Mouse (Mus musculus) skeletal muscle tissue, adult 2 months (tissue): ENCODE measurements at regions not wholly inside any gene's neighbourhood (a gene's known extent, or its start where the extent isn't known, plus 50 kb on each side); places are given as distances from the start of the nearest gene placed in this dataset.

Experiments
- DNase-seq: peaks from one replicate; pipeline ENCODE4 v3.0.0-alpha.2; 2012; ENCODE audit warnings: low read depth, low spot score

GRCm38 (mm10) chr12:25352160-25352559, 255.2 kb upstream of the Id2 start:
- no peak for DNase-seq

DNA sequence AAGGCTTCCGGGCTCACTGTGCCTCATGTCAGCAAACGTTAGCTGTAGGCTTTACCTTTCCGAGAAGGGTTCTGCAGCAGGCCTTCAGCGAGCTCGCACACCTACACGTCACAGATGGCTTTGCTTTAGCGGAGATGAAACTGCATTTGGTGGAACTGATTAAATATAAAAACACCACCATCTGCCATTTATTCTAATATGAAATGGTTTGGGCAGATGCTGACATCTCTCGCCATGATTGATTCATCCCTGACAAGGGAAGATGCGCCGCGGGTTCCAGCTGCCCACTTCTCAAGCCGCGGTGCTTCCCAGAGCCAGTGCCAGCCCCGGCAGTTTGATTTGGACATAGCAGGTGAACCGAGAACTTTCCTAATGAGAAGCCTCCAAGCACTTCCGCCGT, 247.4 kb upstream of the Id2 start:
- DNase-seq, result no peak

GRCm38 (mm10) chr12:25338771-25339170, 241.8 kb upstream of the Id2 start:
- DNase-seq, result no peak

GRCm38 (mm10) chr12:25335930-25336329, 239.0 kb upstream of the Id2 start:
- no peak for DNase-seq

- no peak for DNase-seq
Measured at GRCm38 (mm10) chr12:25335069-25335468, 238.1 kb upstream of the Id2 start.

GRCm38 (mm10) chr12:25332384-25333035, 235.6 kb upstream of the Id2 start:
- no peak for DNase-seq

DNA sequence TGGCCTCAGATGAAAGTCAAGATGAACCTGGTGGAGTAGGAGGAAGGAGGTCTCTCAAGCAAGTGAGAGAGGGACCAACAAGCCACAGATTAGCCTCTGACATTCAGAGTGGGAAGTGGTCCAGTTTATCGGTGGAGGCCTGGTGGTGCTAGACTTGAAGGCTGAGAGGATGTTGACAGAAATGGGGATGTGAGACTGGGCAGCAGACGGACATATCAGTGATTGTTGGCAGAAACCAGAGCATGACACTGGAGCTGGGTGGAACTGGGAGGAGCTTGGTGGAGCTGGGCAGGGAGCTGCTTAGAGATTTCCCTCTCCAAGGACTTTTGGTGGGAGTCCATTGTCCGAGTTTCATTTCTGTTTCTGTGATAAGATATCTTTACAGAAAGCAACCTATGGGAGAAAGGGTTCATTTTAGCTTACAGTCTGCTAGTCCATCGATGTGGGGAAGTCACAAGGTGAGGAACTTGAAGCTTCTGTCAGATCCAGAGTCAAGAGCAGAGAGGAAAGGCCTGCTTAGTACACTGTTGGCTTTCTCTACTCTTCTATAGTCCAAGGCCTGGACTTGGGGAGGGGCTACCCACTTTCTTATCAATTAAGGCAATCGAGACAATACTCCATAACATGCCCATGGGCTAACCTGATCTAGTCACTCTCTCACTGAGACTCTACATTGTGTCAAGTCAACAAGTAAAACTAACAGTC, 233.2 kb upstream of the Id2 start:
- DNase-seq, result peak; percentile 53

- DNase-seq, result no peak
Measured at GRCm38 (mm10) chr12:25325901-25326300, 229.0 kb upstream of the Id2 start.

DNA sequence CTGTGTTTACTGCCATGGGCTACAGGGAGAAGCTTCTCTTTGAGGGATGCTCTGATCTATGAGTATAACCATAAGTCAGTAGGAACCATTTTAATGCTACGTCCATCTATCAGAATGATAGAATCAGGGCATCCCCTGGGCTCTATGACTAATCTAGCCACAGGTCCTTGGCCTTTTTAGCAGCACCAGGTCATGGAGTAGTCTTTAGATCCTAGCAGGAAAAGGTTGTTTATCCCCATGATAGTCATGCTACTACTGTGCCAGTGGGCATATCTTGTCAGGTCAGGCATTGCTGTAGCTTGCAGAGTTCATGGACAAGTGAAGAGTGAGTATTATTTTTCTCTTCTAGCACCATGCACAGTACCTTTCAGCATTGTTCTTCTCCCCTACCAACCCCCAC, 226.2 kb upstream of the Id2 start:
- DNase-seq, result no peak

GRCm38 (mm10) chr12:25320262-25320767, 223.4 kb upstream of the Id2 start:
- no peak for DNase-seq

DNA sequence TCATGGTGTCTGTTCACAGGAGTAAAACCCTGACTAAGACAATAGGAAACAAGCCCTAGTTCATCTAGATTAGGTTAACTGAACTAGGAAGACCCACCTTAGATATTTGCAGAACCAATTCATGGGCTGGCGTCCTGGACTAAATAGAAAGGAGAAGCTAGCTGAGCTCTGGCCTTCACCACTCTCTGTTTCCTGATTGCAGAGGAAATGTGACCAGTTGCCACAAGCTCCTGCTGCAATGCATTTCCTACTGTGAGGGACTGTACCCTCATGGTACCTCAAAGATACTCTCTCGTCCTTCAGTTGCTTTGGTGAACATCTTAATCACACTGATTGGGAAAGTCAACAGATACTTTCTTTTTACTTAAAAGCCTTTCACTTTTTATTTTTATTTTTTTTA, 222.9 kb upstream of the Id2 start:
- no peak for DNase-seq

DNA sequence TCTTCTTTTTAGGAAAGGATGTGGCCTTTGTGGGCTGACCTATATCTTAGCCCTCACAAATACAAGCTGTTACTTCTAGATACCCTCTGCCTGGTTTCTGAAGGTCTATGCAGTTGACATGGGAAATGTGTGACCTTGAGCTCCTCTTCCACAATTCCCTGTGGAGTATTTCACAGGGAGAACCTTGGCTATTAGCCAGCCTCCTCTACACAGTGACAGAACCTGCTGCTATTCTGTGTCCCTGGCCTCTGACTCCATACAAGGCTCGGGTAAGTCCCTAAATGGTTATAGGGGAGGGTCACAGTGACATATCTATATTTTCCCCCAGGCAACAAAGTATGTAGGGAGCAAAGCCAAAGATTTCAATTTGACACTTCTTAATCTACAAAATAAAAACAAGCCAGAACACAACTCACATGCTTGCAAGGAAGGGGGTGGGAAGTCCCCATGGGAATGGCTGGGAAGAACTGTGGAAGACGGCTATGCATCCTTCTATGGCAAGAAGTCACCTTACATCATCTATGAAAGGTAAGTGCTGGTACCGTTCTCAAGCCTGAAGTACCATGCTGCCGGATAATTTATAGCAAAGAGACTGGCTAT, 221.2 kb upstream of the Id2 start:
- no peak for DNase-seq

DNA sequence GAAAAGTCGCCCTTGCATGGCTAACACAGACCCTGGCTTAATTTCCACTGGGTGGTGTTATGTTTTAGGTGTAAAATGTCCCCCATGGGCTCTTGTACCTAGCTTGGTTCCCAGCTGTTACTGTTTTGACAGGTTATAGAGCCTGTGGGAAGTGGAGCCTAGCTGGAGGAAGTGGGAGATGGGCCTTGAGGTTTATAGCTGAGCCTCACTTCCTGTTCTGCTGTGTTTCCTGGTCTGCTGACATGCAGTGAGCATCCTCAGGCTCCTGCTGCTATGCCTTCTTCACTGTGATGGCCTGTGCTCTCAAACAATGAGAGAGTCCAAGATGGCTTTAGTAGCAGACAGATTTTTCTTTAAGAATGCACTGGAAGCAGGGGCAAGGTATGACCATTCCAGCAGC, 219.0 kb upstream of the Id2 start:
- DNase-seq, result no peak

DNA sequence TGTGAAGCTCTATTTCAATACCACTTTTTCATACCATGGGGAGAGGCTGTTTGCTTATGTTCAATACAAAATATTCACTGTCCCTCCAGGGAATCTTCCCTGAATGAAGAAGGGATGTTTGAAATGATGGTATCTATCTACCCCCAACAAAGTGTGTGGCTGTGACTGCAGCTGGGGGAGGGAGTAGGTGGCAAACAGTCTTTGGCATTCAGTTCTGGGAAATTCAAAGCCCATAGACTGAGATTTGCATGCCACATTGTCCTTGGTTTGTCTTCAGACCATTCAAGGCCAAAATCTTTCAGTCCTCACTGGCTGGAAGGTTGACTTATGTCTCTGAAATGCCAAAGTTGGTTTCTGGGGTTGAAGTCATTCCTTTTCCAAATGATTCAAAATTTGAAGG, 216.3 kb upstream of the Id2 start:
- DNase-seq, result no peak

DNA sequence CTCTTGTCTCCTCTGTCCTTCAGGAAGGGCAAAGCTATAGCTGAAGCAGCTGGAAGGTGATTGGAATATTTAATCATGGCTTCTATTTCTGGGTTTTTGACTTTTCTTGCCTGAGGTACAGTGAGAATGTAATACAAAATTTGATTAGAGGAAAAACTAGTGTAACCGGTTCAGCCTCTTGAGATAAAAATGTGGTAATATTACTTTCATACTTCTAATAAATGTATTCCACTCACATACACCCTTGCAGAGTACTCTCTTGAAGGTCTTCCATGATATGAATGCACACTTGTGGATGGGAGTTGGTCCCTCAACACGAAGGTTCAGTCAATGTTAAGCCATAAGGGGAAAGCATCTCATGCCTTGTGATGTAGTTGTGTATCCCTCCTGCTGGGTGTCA, 215.4 kb upstream of the Id2 start:
- DNase-seq, result no peak

GRCm38 (mm10) chr12:25311728-25312127, 214.8 kb upstream of the Id2 start:
- DNase-seq, result no peak

- DNase-seq, result no peak
Measured at GRCm38 (mm10) chr12:25310293-25310946, 213.5 kb upstream of the Id2 start.

DNA sequence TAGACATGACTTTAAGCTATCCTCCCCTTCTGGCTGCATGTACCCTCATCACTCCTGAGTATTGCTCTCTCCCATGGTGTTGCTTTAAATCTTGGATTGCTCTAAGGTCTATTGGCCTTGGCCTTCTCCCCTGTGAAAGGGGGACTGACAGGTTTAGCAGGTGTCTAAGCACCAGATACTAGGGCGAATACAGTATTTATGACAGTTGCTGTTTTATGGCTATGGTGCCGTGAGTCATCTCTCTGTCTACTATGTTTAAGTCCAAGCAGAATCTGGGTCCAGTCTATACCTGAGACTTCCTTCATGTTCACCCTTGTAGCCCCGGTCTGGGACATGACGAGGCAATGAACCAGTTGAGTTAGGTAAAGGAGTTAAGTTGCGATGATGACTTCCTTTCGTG, 212.3 kb upstream of the Id2 start:
- no peak for DNase-seq

GRCm38 (mm10) chr12:25305764-25306653, 209.1 kb upstream of the Id2 start:
- DNase-seq, result no peak

GRCm38 (mm10) chr12:25304820-25305511, 208.0 kb upstream of the Id2 start:
- no peak for DNase-seq
